8 mouse cellular contexts compared by ENCODE assay signal in genomic region chrX:18161796-18162191, GRCm38 (mm10). TPM values are rescaled to one million over a fixed set of nuclear protein-coding genes. Genes with fewer than 3 reads are reported as not detected.
DNase-seq lines count a peak whose midpoint lies in the region; ATAC-seq and TF ChIP-seq lines count a peak whose summit lies in the region.

No protein-coding gene starts in this region.

- TF ChIP-seq POLR2A in spleen, adult 2 months (IDR thresholded peaks at IDR 0.05; ENCODE audit: low read depth, low read length): no peak

- H3K27ac ChIP-seq in neural tube, embryonic 11.5 days (ENCODE audit: low read depth, low read length): peak overlapping the region; percentile 86
- H3K27ac ChIP-seq in forebrain, embryonic 13.5 days: peak overlapping the region; percentile 92
- peak overlapping the region; percentile 75 for H3K27ac ChIP-seq in liver, embryonic 11.5 days (ENCODE audit: low read depth, low read length)
- H3K27ac ChIP-seq in spleen, adult 2 months (ENCODE audit: insufficient read depth, low read length): peak overlapping the region; percentile 81

- peak; percentile 21 for DNase-seq in adrenal gland, postnatal 25 days
- no peak for DNase-seq in adrenal gland, postnatal 10 days
- DNase-seq in neural tube, embryonic 11.5 days (ENCODE audit: low spot score): no peak
- no peak for DNase-seq in neural tube, embryonic 10.5 days (ENCODE audit: extremely low spot score, low spot score)
- DNase-seq in liver, embryonic 11.5 days (ENCODE audit: low spot score): no peak
- DNase-seq in spleen, adult 2 months (ENCODE audit: low read depth in 1 of 2, low spot score in 2 of 2): peak in 1 of 2 experiments; percentile 14
- DNase-seq in urinary bladder, adult 2 months (ENCODE audit: low spot score): no peak

- no peaks in the 10 kb centered on the region for H3K27me3 ChIP-seq in neural tube, embryonic 11.5 days (ENCODE audit: control insufficient read depth, insufficient read depth, low read length)
- H3K27me3 ChIP-seq in forebrain, embryonic 13.5 days: no peaks in the 10 kb centered on the region
- no peaks in the 10 kb centered on the region for H3K27me3 ChIP-seq in liver, embryonic 11.5 days (replicated peaks; ENCODE audit: control insufficient read depth, insufficient read depth, low read length)
- H3K27me3 ChIP-seq in spleen, adult 2 months (ENCODE audit: control insufficient read depth, insufficient read depth, low read length): no peaks in the 10 kb centered on the region

- TF ChIP-seq CTCF in spleen, adult 2 months (IDR thresholded peaks at IDR 0.05; ENCODE audit: extremely low read depth, insufficient read depth, insufficient read length, insufficient replicate concordance): no peak

- no peaks in the 10 kb centered on the region for H3K9me3 ChIP-seq in neural tube, embryonic 11.5 days (ENCODE audit: control insufficient read depth, low read length)
- no peaks in the 10 kb centered on the region for H3K9me3 ChIP-seq in forebrain, embryonic 13.5 days (replicated peaks)
- no peaks in the 10 kb centered on the region for H3K9me3 ChIP-seq in liver, embryonic 11.5 days (ENCODE audit: control insufficient read depth, low read length)

- ATAC-seq in neural tube, embryonic 11.5 days (ENCODE audit: insufficient read depth, low FRiP score, low TSS enrichment): peak; percentile 71
- peak; percentile 65 for ATAC-seq in forebrain, embryonic 13.5 days
- ATAC-seq in liver, embryonic 11.5 days (replicated peaks; ENCODE audit: low FRiP score): peak; percentile 60

- H3K36me3 ChIP-seq in neural tube, embryonic 11.5 days (ENCODE audit: control insufficient read depth, insufficient read depth, low read length): no peaks in the 10 kb centered on the region
- no peaks in the 10 kb centered on the region for H3K36me3 ChIP-seq in forebrain, embryonic 13.5 days (ENCODE audit: poor library complexity, severe bottlenecking)
- no peaks in the 10 kb centered on the region for H3K36me3 ChIP-seq in liver, embryonic 11.5 days (ENCODE audit: control insufficient read depth, insufficient read depth, low read length)
- H3K36me3 ChIP-seq in spleen, adult 2 months (ENCODE audit: control insufficient read depth, insufficient read depth, low read length): no peaks in the 10 kb centered on the region

- peak overlapping the region; percentile 66 for H3K9ac ChIP-seq in neural tube, embryonic 11.5 days (ENCODE audit: low read length)
- H3K9ac ChIP-seq in forebrain, embryonic 13.5 days: peak overlapping the region; percentile 75
- peak overlapping the region; percentile 74 for H3K9ac ChIP-seq in liver, embryonic 11.5 days (ENCODE audit: low read depth, low read length)

- H3K4me3 ChIP-seq in neural tube, embryonic 11.5 days (ENCODE audit: low read depth, low read length): peak overlapping the region; percentile 84
- peak overlapping the region; percentile 78 for H3K4me3 ChIP-seq in forebrain, embryonic 13.5 days
- peak overlapping the region; percentile 82 for H3K4me3 ChIP-seq in liver, embryonic 11.5 days (ENCODE audit: low read depth, low read length)
- peak overlapping the region; percentile 83 for H3K4me3 ChIP-seq in spleen, adult 2 months (ENCODE audit: extremely low read depth, insufficient read depth, insufficient read length)

- no peaks in the 10 kb centered on the region for H3K4me1 ChIP-seq in neural tube, embryonic 11.5 days (ENCODE audit: control insufficient read depth, insufficient read depth, low read length)
- no peaks in the 10 kb centered on the region for H3K4me1 ChIP-seq in forebrain, embryonic 13.5 days
- H3K4me1 ChIP-seq in liver, embryonic 11.5 days (replicated peaks; ENCODE audit: control insufficient read depth, insufficient read depth, low read length): no peaks in the 10 kb centered on the region
- H3K4me1 ChIP-seq in spleen, adult 2 months (ENCODE audit: control insufficient read depth, insufficient read depth, insufficient read length): no peaks in the 10 kb centered on the region

- peak overlapping the region; percentile 45 for H3K4me2 ChIP-seq in neural tube, embryonic 11.5 days (ENCODE audit: low read depth)
- H3K4me2 ChIP-seq in forebrain, embryonic 13.5 days: peak overlapping the region; percentile 63
- peak overlapping the region; percentile 70 for H3K4me2 ChIP-seq in liver, embryonic 11.5 days

- WGBS in neural tube, embryonic 11.5 days: under 1% methylated on average over 21 of the region's 28 CpGs
- under 1% methylated on average over 23 of the region's 28 CpGs for whole genome bisulfite sequencing in forebrain, embryonic 13.5 days
- under 1% methylated on average over 28 of the region's 28 CpGs for WGBS in liver, embryonic 11.5 days
- under 1% methylated on average over 28 of the region's 28 CpGs for WGBS in spleen, adult 2 months

RNA-seq across cellular contexts. Expression of gene Kdm6a, which starts 0.6 kb away (rescaled TPM):
- 80.8 and 97.0 TPM in 2 replicates for total RNA-seq in adrenal gland, postnatal 25 days (2021)
- 10 to 100 TPM; 36.6 to 73.5 TPM for total RNA-seq in adrenal gland, postnatal 10 days (2021)
- 37.9 and 39.9 TPM in 2 replicates for polyA plus RNA-seq in neural tube, embryonic 11.5 days (2014; fragmentation: Nextera tagmentation; extraction: Ambion mirVana)
- 19.4 and 21.0 TPM in 2 replicates for polyA plus RNA-seq in forebrain, embryonic 13.5 days (2015; fragmentation: Nextera tagmentation; extraction: Ambion mirVana)
- polyA plus RNA-seq in liver, embryonic 11.5 days (2014; fragmentation: Nextera tagmentation; extraction: Ambion mirVana): 22.8 and 25.5 TPM in 2 replicates
- 6.8 and 7.6 TPM in 2 replicates for polyA plus RNA-seq in spleen, adult 2 months (2012; rRNA removed)
- 19.8 and 23.6 TPM in 2 replicates for polyA plus RNA-seq in urinary bladder, adult 2 months (2012; rRNA removed)

RNA-seq across cellular contexts. Expression of gene Dusp21, which starts 16.1 kb away (rescaled TPM):
- total RNA-seq in adrenal gland, postnatal 25 days (2021): not detected in 2 replicates
- not detected for total RNA-seq in adrenal gland, postnatal 10 days (2021)
- polyA plus RNA-seq in neural tube, embryonic 11.5 days (2014; fragmentation: Nextera tagmentation; extraction: Ambion mirVana): not detected in 2 replicates
- polyA plus RNA-seq in forebrain, embryonic 13.5 days (2015; fragmentation: Nextera tagmentation; extraction: Ambion mirVana): not detected in 2 replicates
- not detected in 2 replicates for polyA plus RNA-seq in liver, embryonic 11.5 days (2014; fragmentation: Nextera tagmentation; extraction: Ambion mirVana)
- not detected in 2 replicates for polyA plus RNA-seq in spleen, adult 2 months (2012; rRNA removed)
- not detected in 2 replicates for polyA plus RNA-seq in urinary bladder, adult 2 months (2012; rRNA removed)
